Mouse (Mus musculus) brain, adult 2 months (tissue): Measurements from ENCODE around the gene Npr1.
A peak's percentile ranks its signal among the peaks of the same experiment; 100 is the strongest.

Experiments used
- DNase-seq: peaks from one replicate; pipeline ENCODE4 v3.0.0; 2011; ENCODE audit warnings: low read depth, low spot score

Gene Npr1

GRCm38 (mm10) chr3:90437131-90437530, 28.5 kb downstream of the Npr1 start:
- no peak for DNase-seq

GRCm38 (mm10) chr3:90434073-90434730, 31.5 kb downstream of the Npr1 start:
- no peak for DNase-seq

GRCm38 (mm10) chr3:90433381-90434020, 32.2 kb downstream of the Npr1 start, which contains the start of gene Ints3:
TSS of gene Ints3 (minus strand) at chr3:90433622.
- DNase-seq: peak; percentile 100

- DNase-seq: peak; percentile 60
Measured at GRCm38 (mm10) chr3:90432811-90433219, 32.9 kb downstream of the Npr1 start.

GRCm38 (mm10) chr3:90432348-90432747, 33.3 kb downstream of the Npr1 start:
- DNase-seq: no peak

GRCm38 (mm10) chr3:90429576-90429975, 36.1 kb downstream of the Npr1 start:
- no peak for DNase-seq

- DNase-seq: no peak
Measured at GRCm38 (mm10) chr3:90428186-90428585, 37.5 kb downstream of the Npr1 start.

GRCm38 (mm10) chr3:90427574-90427973, 38.1 kb downstream of the Npr1 start:
- DNase-seq: no peak

- no peak for DNase-seq
Measured at GRCm38 (mm10) chr3:90425499-90425898, 40.2 kb downstream of the Npr1 start.

- DNase-seq: no peak
Measured at GRCm38 (mm10) chr3:90423549-90423948, 42.1 kb downstream of the Npr1 start.

- DNase-seq: no peak
Measured at GRCm38 (mm10) chr3:90420696-90421095, 45.0 kb downstream of the Npr1 start.

- no peak for DNase-seq
Measured at GRCm38 (mm10) chr3:90413011-90413396, 52.7 kb downstream of the Npr1 start.

- DNase-seq: peak; percentile 68
Measured at GRCm38 (mm10) chr3:90412312-90413010, 53.2 kb downstream of the Npr1 start.

- DNase-seq: no peak
Measured at GRCm38 (mm10) chr3:90408721-90409120, 56.9 kb downstream of the Npr1 start.

- no peak for DNase-seq
Measured at GRCm38 (mm10) chr3:90406414-90406813, 59.3 kb downstream of the Npr1 start.

GRCm38 (mm10) chr3:90404609-90405008, 61.1 kb downstream of the Npr1 start:
- DNase-seq: no peak

GRCm38 (mm10) chr3:90404121-90404520, 61.5 kb downstream of the Npr1 start:
- DNase-seq: no peak

- no peak for DNase-seq
Measured at GRCm38 (mm10) chr3:90400993-90401392, 64.7 kb downstream of the Npr1 start.
